Mouse (Mus musculus) thymus, postnatal 25 days (tissue): ENCODE measurements around the gene Ncoa3.

Experiments used
- DNase-seq: peaks from one replicate; pipeline ENCODE4 v3.0.0; 2022

Gene Ncoa3

DNA sequence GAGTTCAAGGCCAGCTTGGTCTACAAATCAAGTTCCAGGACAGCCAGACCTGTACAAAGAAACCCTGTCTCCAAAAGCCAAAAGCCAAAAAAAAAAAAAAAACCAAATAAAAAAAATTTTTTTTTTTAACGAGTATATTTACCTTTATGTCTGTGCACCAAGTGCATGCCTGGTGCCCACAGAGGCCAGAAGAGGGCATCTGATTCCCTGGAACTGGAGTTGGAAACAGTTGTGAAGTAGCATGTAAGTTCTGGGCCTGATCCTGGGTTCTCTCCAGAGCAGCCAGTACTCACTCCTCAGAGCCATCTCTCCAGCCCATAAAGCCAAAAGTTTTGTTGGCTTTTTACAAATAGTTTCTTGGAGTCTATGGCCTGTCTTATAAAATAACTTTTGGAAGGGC lies 10.6 kb downstream of the Ncoa3 start:
- no peak for DNase-seq

DNA sequence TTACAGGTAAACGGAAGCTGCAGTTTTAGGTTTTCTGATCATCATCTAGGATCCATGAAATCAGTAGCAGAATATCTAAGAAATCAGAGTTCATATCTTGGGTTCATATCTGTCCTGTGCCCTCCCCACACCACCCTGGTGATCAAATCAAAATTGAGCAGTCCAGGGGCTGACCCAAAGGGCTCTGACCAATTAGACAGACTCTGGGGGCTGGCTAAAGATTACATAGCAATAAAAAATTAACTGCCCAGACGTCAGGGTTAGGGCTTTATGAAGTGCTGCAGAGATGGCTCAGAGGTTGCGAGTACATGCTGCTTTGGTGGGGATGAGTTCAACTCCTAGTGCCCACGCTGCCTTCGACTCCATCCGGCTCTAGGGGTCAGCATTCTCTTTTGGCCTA lies 14.6 kb downstream of the Ncoa3 start:
- no peak for DNase-seq

DNA sequence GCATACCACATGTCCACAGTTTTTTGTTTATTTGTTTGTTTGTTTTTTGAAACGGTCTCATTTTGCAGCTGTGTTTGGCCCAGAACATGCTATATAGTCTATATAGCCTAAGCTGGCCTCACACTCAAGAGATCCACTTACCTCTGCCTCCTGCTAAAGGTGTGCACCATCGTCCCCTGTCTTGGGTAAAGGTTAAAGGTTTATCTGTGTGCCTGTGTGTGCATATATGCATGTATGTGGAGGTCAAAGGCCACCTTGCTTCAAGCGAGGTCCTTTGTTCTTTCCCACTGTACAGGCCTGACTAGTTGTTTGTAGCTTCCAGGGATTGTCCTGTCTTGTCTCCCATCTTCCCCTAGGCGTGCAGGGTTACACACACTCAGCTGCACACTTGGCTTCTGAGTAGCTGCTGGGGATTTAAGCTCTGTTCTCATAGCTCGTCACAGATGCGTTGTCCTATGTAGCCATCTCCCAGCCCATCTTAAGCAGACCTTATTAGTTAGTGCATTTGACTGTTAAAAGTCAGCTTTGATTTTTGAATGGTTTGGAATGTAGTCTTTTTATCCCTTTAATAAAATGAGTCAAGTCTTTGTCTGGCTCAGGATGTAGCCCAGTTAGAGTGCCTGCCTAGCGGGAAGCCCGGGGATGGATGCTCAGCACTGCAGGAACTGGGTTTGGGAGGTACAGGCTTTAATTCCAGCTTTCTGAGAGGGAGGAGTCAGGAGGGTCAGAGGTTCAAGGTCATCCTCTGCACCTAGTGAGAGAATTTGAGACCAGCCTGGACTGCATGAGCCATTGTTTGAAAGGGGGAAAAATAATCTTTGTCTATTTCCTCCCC lies 16.3 kb downstream of the Ncoa3 start:
- DNase-seq = no peak

DNA sequence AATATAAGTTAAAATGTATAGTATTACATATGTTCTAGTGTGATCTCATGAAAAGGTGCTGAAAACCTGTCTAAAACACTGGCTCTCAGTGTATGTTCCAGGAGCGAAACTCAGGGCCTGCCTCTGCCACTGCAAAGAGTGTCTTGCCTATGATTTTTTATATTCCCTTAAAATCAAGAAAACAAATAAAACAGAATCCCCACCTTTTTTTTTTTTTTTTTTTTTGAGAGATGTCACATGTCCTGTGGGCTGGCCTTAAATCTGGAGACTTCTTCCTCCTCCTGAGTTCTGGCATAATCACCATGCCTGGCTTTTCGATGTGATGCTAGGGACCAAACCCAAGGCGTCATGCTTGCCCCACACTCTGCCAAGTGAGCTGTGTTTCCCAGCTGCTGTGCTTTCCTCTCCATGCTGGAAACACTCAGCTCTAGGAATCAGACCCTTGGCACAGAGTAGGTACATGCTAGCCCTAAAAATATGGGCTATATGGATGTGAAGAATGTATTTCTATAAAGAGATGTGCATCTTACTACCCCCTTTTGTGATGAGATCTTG lies 17.0 kb downstream of the Ncoa3 start:
- no peak for DNase-seq

DNA sequence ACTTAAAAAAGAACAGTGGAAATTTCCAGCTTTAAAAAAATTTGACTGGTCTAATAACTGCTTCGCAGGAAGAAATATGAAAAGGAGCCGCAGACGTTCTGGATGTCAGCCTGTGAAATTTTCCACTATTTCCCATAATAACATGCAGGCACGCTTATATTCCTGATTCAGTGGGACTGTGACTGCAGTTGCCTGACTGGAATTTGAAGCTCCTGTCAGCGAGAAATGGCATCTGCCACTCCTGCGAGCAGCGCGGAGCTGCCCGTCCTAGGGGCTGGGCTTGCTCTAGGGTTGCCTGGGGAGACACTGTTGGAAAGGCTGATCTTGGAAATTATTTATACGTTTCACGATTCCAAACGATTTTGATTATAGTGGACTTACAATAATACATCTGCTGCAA lies 17.9 kb downstream of the Ncoa3 start:
- no peak for DNase-seq

DNA sequence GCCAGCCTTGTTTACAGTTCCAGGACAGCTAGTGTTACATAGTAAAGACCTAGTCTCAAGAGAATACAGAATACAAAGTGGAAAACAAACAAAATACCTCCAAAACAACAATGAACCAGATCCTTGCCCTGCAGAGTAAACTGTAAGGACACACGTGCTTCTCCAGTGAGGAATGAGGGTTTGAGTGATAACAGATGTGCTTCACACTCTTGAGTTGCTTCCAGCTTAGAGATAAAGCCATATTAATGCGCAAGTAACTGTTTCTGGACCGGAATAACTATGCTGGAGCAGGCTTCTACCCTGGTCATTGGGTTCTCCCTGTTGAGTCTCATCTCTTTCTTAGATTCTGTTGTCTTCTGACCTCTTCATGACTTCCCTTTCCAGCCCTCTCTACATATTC lies 19.0 kb downstream of the Ncoa3 start:
- no peak for DNase-seq

DNA sequence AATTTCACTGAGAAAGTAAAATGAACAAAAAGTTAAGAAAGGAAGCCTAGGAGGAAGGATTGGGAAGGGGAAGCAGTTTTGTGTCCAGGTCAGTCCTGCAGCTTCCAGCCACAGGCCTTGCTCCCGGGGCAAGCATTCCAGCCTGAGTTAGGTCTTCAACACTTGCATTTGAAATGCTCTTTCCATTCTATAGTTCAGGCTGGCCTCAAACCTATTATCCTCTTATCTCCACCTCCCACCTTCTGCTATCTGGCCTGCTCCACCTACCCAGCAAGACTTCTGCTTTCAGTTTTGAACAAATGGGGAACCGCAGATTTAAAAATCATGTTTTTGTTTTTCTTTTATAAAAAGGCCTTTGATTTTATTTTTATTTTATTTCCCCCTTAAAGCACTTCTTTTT lies 19.7 kb downstream of the Ncoa3 start:
- DNase-seq = no peak

DNA sequence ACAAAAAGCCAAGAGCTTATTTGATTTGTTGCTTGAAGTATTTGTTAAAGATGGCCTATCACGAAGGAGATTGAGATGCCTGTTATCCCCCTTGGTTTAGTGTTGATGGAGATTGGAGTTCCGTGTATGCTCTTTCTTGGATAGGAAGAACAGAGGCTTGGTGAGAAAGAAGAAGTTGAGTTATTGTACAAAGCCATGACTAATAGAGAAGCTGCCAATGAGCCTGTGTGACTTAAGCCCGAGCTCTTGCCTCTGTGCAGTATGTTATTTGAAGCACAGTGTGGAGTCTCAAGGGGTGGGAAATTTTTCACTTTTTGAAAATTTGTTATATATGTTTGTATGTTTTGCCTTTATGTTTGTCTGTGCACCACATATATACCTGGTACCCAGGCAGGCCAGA lies 26.3 kb downstream of the Ncoa3 start:
- DNase-seq = no peak

DNA sequence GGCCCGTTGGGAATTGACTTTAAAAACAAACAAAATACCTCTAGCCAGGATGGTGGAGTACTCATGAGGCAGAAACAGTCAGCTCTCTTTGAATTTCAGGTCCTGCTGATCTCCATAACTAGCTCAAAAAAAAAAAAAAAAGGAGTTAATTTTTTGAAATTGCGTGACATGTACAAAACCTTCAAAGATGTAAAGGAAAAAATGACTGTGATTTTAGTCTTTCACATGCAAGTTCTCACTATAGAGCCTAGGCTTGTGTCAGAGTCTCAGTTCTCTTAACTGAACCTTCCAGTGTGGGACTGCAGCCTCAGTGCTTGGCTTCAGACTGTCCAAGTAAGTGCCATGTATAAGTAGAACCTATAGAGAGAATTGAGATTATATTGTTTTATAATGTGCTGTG lies 27.6 kb downstream of the Ncoa3 start:
- DNase-seq = no peak

DNA sequence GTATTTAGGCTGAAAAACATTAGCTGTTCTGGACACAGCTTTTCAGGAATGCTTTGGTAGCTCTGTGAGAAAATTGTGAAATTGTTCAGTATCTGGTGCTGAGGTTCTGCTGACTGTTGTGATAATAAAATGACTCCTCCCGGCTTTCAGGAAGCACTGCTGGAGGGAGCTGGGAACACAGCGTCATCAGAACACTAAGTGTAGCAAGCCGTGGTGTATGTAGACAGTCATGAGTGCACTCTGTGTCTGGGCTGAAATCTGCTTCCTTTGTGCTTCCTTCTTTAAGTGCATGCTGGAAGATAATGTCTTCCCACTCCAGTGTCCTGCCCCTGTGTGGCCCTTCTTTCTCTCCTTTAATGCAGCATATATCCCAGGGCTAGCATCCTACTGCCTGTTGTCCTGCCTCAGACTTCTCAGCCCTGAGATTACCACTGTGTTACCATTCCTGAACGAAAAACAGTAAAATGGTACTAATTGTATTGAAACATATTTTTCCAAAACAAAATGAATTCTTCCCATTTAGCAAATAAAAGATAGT lies 28.7 kb downstream of the Ncoa3 start:
- no peak for DNase-seq

DNA sequence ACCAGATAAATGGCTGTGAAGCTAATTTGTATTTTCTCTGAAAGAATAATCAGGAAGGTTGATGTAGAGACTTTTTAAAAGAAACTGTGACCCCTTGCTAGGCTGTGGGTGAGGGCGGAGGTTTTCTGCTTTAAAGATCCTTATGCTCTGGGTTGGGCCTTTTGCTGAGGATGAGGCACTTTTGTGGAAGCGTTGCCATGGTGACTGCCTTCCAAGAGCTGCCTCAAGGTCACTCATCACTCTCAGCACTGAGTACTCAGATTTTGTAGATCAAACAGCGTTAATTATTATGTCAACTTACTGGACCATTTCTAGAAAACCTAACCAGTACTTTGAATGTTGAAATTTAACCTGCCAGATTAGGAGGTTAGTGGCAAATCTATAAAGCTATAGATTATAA lies 29.2 kb downstream of the Ncoa3 start:
- DNase-seq = no peak

DNA sequence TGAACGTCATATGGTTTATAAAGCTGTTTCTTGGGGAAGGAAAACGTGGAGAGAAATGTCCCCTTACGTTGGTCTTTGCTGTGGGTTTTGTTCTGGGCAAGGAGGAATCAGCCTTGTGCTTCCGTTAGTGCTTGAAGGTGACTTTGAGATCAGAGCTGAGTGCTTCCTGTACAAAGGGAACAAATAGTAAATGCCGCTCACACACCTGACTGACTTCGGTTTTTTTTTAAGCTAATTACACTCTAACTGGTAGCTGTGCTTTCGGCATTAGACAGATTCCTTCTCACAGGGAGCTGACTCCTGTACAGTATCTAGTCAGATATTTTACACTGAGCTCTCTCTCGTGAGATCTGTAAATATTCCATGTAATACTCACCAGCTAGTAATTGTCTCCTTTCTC lies 29.9 kb downstream of the Ncoa3 start:
- DNase-seq = peak; percentile 29

DNA sequence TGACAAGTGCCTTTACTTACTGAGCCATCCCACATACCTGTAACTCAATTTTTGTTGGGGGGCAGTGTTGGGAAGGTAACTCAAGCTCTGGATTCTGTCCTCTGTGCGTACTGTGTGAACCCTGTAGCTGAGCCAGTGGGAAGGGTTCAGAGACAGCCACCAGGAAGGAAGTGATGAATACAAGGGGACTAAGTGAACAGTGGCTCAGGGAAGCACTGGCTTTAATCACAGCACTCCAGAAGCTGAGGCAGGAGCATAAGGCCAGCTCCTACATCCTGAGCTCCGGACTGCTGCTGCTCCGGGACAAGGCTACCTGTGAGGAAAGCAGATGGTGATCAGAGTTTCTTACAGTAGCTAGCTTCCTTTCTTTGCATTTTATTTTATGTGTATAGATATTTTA lies 31.6 kb downstream of the Ncoa3 start:
- DNase-seq = no peak

DNA sequence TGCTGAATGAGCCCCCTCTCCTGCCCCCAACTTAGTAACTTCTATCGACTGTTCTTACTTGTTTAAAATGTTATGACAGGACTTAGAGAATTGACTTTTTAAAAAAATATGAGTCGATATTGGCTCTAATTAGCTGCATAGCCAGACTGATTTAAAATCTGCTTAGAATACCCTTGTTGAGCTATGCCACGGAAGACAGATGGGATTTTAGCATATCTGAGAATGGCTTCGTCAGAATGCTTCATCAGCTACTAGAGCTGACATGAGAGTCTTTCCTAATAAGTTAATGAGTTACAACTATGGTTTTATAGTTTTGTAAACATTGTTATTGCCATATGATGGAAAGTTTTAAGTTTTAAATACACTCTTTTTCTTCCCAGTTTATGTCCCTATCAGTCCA lies 32.2 kb downstream of the Ncoa3 start:
- no peak for DNase-seq

DNA sequence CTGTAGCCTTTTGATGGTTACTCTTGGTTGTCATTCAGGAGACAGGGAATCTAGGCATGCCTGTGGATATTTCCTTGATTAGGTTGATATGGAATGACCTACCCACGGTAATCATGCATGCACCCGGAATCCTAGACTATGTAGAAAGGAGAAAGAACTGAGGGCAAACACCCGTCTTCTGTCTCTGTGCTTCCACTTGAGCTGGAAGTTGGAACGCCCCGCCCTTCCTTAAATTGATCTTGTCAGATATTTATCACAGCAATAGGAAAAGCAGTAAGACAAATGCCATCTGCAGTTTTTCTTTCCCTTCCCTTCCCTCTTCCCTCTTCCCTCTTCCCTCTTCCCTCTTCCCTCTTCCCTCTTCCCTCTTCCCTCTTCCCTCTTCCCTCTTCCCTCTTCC lies 33.5 kb downstream of the Ncoa3 start:
- no peak for DNase-seq

DNA sequence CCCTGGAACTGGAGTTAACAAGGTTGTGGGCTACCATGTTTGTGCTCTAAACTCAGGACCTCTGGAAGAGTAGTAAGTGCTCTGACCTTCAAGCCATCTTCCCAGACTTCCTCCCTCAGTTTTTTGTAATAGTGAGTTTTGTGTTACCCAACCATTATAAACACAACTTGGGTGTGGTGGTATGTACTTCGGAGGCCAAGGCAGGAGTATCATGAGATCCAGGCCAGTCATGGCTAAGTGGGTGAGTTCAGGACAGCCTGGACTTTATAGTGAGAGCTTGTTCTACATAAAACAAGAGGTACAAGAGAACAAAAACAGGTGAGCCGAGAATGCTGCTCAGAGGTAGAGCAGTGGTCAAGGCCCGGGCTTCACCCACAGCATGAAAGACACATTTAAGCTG lies 35.4 kb downstream of the Ncoa3 start:
- no peak for DNase-seq

DNA sequence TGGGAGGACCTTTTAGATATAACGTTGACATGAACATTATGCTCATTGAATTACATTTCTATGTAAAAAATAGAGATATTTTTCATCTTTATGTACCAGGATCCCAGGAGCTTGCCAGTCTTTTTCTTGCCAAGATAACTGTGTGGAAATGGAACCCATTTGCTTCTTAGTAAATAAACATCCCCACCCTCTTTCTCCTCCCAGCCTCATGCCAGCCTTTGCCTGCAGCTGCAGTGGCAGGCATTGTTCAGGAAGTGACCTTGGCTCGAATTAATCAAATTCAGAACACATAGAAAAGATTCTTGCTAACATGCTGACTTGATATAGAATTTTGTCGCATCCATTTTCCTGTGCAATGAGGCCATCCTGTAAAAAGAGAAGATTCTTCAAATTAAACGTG lies 36.8 kb downstream of the Ncoa3 start:
- DNase-seq = no peak

DNA sequence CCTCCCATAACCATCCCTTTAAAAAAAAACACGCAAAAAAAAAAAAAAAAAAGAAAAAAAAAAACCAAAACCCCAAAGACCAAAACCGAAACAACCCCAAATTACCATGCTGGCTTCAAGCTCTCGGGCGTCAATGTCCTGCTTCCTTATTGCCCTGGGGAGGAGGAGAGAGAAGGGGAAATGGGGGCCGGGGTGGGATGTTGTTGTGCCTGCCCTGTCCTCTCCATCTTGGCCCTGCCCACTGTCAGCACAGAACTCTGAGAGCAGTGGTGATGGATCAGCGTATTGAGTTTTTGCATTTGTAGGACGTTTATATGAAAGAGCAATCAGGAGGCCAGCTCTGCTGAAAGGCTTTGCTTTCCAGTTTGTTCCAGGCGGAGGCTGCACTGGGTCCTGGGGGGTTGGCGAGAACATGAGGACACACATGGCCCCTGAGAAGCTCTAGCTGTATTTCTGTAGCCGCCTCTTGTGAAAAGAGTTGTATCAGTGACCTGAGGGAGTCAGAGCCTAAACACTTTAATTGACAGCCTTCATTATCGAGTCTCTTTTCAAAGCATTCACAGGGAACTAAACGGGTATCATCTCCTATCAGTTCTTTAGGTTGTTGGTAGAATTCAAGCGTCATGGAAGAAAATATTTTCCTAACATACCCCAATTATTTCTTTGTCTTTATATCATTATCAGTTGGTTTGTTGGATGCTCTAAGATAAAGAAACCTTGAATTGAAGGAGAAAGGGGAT lies 38.0 kb downstream of the Ncoa3 start:
- DNase-seq = peak; percentile 27

DNA sequence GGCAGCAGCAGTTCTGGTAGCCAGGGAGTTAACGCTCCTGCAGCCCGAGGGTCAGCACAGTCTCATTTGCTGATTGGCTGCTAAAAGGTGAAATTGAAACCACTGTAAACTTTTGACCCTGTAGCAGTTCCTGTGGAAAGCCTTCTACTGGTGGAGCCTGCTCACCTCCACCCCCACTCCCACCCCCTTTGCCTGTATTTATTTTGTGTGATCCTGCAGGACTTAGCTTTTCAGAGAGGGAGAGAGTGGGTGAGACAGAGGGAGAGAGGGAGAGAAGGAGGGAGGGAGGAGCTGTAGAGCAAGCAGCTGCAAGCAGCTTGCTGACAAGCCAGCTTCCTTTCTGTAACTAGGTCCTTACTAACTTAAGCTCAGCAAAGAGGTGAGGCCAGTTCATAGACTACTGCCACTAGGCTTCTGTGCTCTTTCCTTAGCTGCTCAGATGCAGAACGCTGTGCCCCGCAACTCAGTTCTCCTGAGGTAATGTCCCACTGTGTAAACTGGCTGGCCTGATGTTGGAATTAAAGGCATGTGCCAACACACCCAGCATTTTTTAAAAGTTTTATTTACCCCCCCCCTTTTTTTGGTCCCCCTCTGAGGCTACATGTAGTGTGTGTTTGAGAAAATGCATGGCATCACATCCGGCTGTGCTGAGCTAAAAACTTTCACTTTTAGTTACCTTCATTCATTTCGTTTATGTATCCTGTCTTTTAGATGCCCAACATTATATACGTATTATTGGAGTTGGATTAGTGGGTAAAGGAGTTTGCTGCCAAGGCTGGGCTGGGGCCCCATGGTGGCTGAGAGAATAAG lies 38.9 kb downstream of the Ncoa3 start:
- peak; percentile 60 for DNase-seq

DNA sequence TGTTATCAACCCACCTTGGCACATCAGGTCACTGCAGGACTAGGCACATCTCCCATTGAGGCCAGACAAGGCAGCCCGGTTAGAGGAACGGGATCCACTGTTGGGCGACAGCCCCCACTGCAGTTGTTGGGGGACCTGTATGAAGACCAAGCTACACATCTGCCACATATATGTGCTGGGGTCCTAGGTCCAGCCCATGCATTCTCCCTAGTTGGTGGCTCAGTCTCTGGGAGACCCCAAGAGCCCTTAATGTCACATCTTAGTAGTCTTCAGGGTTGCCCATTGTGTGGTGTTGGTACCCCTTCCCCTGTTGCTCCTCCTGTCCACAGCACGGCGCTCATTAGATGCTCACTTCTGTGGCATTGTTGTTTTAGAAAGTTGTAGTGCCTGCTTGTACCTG lies 40.2 kb downstream of the Ncoa3 start:
- DNase-seq = no peak

DNA sequence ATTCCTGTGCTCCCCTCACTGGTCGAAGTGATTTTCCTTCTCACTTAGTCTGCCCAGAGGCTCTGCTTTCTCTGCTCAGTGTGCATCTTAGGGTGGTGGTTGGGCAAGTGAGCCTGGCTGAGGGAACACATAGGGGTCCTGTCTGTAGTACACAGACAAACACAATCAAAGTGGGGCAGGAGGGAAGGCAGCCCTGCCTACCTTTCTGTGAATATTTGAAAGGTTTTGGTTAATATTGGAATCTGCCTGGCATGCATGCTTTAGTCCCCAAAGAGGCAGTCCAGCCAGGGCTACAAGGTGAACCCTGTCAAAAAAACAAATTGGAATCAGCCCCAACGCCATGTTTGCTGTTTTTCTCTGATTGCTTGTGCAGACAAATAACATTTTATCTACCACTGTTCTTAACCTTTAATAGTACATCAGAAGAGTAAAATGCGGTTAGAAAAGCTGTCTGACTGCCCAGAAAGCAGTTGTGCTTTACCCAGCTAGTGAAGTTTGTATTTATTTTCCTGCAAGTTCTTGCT lies 42.6 kb downstream of the Ncoa3 start:
- no peak for DNase-seq

DNA sequence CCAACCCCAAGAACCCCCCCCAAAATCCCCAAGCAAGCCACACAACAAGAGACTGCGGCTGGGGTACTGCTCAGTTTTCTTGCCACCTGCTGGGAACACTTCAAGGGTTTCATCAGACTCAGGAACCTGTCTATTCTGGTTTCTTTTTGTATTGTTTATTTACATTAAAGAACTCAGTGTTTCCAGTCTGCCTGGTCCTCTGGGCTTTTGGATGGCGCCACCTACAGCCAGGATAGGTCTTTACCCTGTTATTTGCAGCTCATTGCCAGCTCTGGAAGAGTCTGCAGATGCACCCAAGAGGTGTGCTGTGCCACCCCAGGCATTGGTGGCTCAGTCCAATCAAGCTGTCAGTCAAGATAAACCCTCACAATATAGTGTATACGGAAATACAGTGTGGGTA lies 43.3 kb downstream of the Ncoa3 start:
- DNase-seq = peak; percentile 87

DNA sequence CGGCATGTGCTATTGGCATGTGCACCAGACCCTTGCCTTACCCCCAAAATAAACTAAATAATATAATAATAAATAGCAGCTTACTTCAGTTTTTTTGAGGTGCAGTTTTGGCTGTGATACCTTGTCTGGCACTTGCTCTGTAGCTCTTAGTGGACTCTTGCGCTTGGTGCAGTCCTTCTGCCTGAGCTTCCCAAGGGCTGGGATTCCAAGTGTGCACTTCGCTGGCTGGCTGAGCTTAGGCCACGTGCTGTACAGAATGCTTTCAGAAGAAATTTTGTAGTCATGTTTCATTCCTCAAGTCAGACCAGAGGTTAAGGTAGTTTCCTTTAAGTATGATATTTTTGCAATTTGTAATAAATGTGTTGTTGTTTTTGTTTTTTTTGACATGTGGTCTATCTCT lies 47.2 kb downstream of the Ncoa3 start:
- DNase-seq = no peak
